8 mouse cellular contexts compared by ENCODE assay signal in the genomic region with DNA sequence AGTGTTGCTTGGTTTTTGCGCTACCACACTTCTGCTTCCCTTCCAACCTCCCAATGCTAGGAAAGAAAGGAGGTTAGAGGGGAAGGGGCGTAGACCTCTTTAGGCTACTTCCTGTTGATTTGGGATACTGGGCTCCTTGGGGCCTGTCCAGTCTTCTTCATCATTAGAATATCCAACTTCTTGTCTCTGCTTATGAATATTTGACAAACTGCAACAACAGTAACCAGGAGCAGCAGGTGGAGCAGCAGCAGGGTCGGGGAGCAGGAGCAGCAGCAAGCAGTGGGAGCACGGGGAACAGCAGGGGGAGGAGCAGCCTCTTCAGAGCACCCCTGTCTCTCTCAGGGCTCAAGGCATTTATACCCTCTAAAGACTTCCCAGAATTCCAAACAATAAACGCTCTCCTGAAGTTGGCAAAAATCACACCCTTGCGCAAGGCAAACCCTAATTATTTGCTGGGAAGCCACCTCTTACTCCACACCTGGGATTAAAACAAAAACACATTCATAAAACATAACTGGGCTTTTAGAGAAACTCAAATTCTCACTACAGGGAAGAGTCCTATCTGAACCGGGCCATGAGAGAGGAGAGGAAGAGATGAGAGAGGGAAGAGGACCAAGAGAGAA. TPM values are rescaled to one million over a fixed set of nuclear protein-coding genes. Genes with fewer than 3 reads are reported as not detected.
A peak's percentile ranks its signal among the peaks of the same experiment; 100 is the strongest.
DNase-seq lines count a peak whose midpoint lies in the region; ATAC-seq lines count a peak whose summit lies in the region.

No protein-coding gene starts in this region.

- no peaks in the 10 kb centered on the region for H3K27me3 ChIP-seq in hindbrain, embryonic 12.5 days
- no peaks in the 10 kb centered on the region for H3K27me3 ChIP-seq in midbrain, embryonic 13.5 days

- peak overlapping the region; percentile 97 for H3K27ac ChIP-seq in hindbrain, embryonic 12.5 days
- H3K27ac ChIP-seq in midbrain, embryonic 13.5 days = peak overlapping the region; percentile 97

- DNase-seq in kidney, adult 9 months = peak; percentile 56
- no peak for DNase-seq in kidney, adult 18-20 months
- peak; percentile 73 for DNase-seq in NIH3T3 (ENCODE audit: low read depth)
- DNase-seq in c-Kit-positive CD71-positive TER-119-positive erythroid progenitor cells, embryonic 14.5 days (ENCODE audit: low spot score) = no peak
- no peak for DNase-seq in layer of hippocampus, postnatal 14 days (ENCODE audit: low spot score in 2 of 2)

- WGBS in hindbrain, embryonic 12.5 days = 83% methylated on average over 7 of the region's 7 CpGs
- 81% methylated on average over 7 of the region's 7 CpGs for WGBS in midbrain, embryonic 13.5 days

- no peak for ATAC-seq in hindbrain, embryonic 12.5 days (ENCODE audit: low FRiP score)
- ATAC-seq in midbrain, embryonic 13.5 days = no peak
- no peak for ATAC-seq in activated CD4-positive, CD25-positive, alpha-beta regulatory T cell, adult 4 months

- H3K4me1 ChIP-seq in hindbrain, embryonic 12.5 days = peaks cover 26% of the 10 kb centered on the region
- peaks cover 25% of the 10 kb centered on the region for H3K4me1 ChIP-seq in midbrain, embryonic 13.5 days (replicated peaks)

- H3K9me3 ChIP-seq in hindbrain, embryonic 12.5 days (replicated peaks) = no peaks in the 10 kb centered on the region
- no peaks in the 10 kb centered on the region for H3K9me3 ChIP-seq in midbrain, embryonic 13.5 days

- peaks cover 1% of the 10 kb centered on the region for H3K36me3 ChIP-seq in hindbrain, embryonic 12.5 days
- H3K36me3 ChIP-seq in midbrain, embryonic 13.5 days = peaks cover 2% of the 10 kb centered on the region; the same call in 1 of the 2 replicates

- 0 out of 2 replicates have a peak overlapping the region, but pooled peaks have one; percentile 61 for H3K4me3 ChIP-seq in hindbrain, embryonic 12.5 days
- peak overlapping the region; percentile 62; the same call in 1 of the 2 replicates for H3K4me3 ChIP-seq in midbrain, embryonic 13.5 days (replicated peaks)

- peak overlapping the region; percentile 83 for H3K4me2 ChIP-seq in hindbrain, embryonic 12.5 days (replicated peaks)
- H3K4me2 ChIP-seq in midbrain, embryonic 13.5 days (replicated peaks) = peak overlapping the region; percentile 88

- 0 out of 2 replicates have a peak overlapping the region, but pooled peaks have one; percentile 88 for H3K9ac ChIP-seq in hindbrain, embryonic 12.5 days
- peak overlapping the region; percentile 83; the same call in 1 of the 2 replicates for H3K9ac ChIP-seq in midbrain, embryonic 13.5 days (replicated peaks)

RNA-seq across cellular contexts. Expression of a gene that starts 1.3 kb away (rescaled TPM):
- 181 and 190 TPM in 2 replicates for polyA plus RNA-seq in hindbrain, embryonic 12.5 days (2016; fragmentation: Nextera tagmentation; extraction: Ambion mirVana)
- 99.1 and 105 TPM in 2 replicates for polyA plus RNA-seq in midbrain, embryonic 13.5 days (2015; fragmentation: Nextera tagmentation; extraction: Ambion mirVana)
- 100 to 1,000 TPM in 1 of 2 experiments, 10 to 100 TPM in 1; 88.3 to 110 TPM for polyA plus RNA-seq in activated CD4-positive, CD25-positive, alpha-beta regulatory T cell, adult 4 months (2017; shearing (Covaris generic))
- 1 to 10 TPM; 2.1 to 3.4 TPM for total RNA-seq in layer of hippocampus, postnatal 14 days (2021)

RNA-seq across cellular contexts. Expression of a gene that starts 12.8 kb away (rescaled TPM):
- polyA plus RNA-seq in hindbrain, embryonic 12.5 days (2016; fragmentation: Nextera tagmentation; extraction: Ambion mirVana) = not detected in 2 replicates
- not detected in 2 replicates for polyA plus RNA-seq in midbrain, embryonic 13.5 days (2015; fragmentation: Nextera tagmentation; extraction: Ambion mirVana)
- not detected for polyA plus RNA-seq in activated CD4-positive, CD25-positive, alpha-beta regulatory T cell, adult 4 months (2017; shearing (Covaris generic))
- total RNA-seq in layer of hippocampus, postnatal 14 days (2021) = not detected

RNA-seq across cellular contexts. Expression of a gene that starts 21.8 kb away (rescaled TPM):
- 57.9 and 59.0 TPM in 2 replicates for polyA plus RNA-seq in hindbrain, embryonic 12.5 days (2016; fragmentation: Nextera tagmentation; extraction: Ambion mirVana)
- polyA plus RNA-seq in midbrain, embryonic 13.5 days (2015; fragmentation: Nextera tagmentation; extraction: Ambion mirVana) = 34.5 and 36.2 TPM in 2 replicates
- polyA plus RNA-seq in activated CD4-positive, CD25-positive, alpha-beta regulatory T cell, adult 4 months (2017; shearing (Covaris generic)) = 10 to 100 TPM; 52.4 to 88.7 TPM
- total RNA-seq in layer of hippocampus, postnatal 14 days (2021) = 1 to 10 TPM; 1.6 to 3.3 TPM

RNA-seq across cellular contexts. Expression of a gene that starts 22.0 kb away (rescaled TPM):
- 2.9 and 4.6 TPM in 2 replicates for polyA plus RNA-seq in hindbrain, embryonic 12.5 days (2016; fragmentation: Nextera tagmentation; extraction: Ambion mirVana)
- polyA plus RNA-seq in midbrain, embryonic 13.5 days (2015; fragmentation: Nextera tagmentation; extraction: Ambion mirVana) = 4.1 and 4.3 TPM in 2 replicates
- polyA plus RNA-seq in activated CD4-positive, CD25-positive, alpha-beta regulatory T cell, adult 4 months (2017; shearing (Covaris generic)) = 10 to 100 TPM; 23.5 to 24.7 TPM
- 1 to 10 TPM; 4.2 to 4.5 TPM for total RNA-seq in layer of hippocampus, postnatal 14 days (2021)

RNA-seq across cellular contexts. Expression of a gene that starts 25.6 kb away (rescaled TPM):
- polyA plus RNA-seq in hindbrain, embryonic 12.5 days (2016; fragmentation: Nextera tagmentation; extraction: Ambion mirVana) = 2.7 and 3.1 TPM in 2 replicates
- polyA plus RNA-seq in midbrain, embryonic 13.5 days (2015; fragmentation: Nextera tagmentation; extraction: Ambion mirVana) = 2.6 and 3.0 TPM in 2 replicates
- 10 to 100 TPM; 12.8 to 17.7 TPM for polyA plus RNA-seq in activated CD4-positive, CD25-positive, alpha-beta regulatory T cell, adult 4 months (2017; shearing (Covaris generic))
- 1 to 10 TPM; 3.1 to 3.5 TPM for total RNA-seq in layer of hippocampus, postnatal 14 days (2021)

Comparison
In these comparisons a context has a peak if more than half of its experiments do, and no peak if none do; other contexts are left out.
1. DNase-seq: peak in kidney, adult 9 months (single experiment) and NIH3T3 (single experiment); none in kidney, adult 18-20 months (single experiment), c-Kit-positive CD71-positive TER-119-positive erythroid progenitor cells, embryonic 14.5 days (single experiment) and layer of hippocampus, postnatal 14 days (0 of 2).